Mouse (Mus musculus): ENCODE data around the gene Vmn2r87.

Vmn2r87 gene

GRCm38 (mm10) chr10:130497296-130497695 is at the start of gene Vmn2r87:
Gene Vmn2r87, minus strand, starts transcription at chr10:130497396.

GRCm38 (mm10) chr10:130544331-130544730 is 47.1 kb upstream of the Vmn2r87 start:
- 24% methylated on average over 1 of the region's 1 CpGs for WGBS

- under 1% methylated on average over 21 of the region's 21 CpGs for WGBS
Measured at GRCm38 (mm10) chr10:130541931-130542691, 44.9 kb upstream of the Vmn2r87 start.

GRCm38 (mm10) chr10:130536101-130536500 is 38.9 kb upstream of the Vmn2r87 start:
- 63% methylated on average over 3 of the region's 3 CpGs for WGBS

GRCm38 (mm10) chr10:130527926-130528325 is 30.7 kb upstream of the Vmn2r87 start:
- WGBS, result 67% methylated on average over 10 of the region's 10 CpGs

- WGBS, result 2% methylated on average over 36 of the region's 36 CpGs
Measured at GRCm38 (mm10) chr10:130470311-130470760, 26.9 kb downstream of the Vmn2r87 start.

GRCm38 (mm10) chr10:130455950-130456349 is 41.2 kb downstream of the Vmn2r87 start, which contains the start of gene Vmn2r86:
Gene Vmn2r86, minus strand, starts transcription at chr10:130456050.
- 94% methylated on average over 1 of the region's 1 CpGs for WGBS

GRCm38 (mm10) chr10:130444776-130445175 is 52.4 kb downstream of the Vmn2r87 start:
- WGBS, result 87% methylated on average over 21 of the region's 21 CpGs

GRCm38 (mm10) chr10:130434185-130434898 is 62.9 kb downstream of the Vmn2r87 start:
- 80% methylated on average over 11 of the region's 11 CpGs for WGBS

GRCm38 (mm10) chr10:130429603-130430002 is 67.6 kb downstream of the Vmn2r87 start, which contains the start of gene Vmn2r85:
Gene Vmn2r85, minus strand, starts transcription at chr10:130429703.

GRCm38 (mm10) chr10:130422368-130422767 is 74.8 kb downstream of the Vmn2r87 start:
- WGBS, result 74% methylated on average over 2 of the region's 2 CpGs
